ENCODE assay signal across 13 mouse cellular contexts in the genomic region with DNA sequence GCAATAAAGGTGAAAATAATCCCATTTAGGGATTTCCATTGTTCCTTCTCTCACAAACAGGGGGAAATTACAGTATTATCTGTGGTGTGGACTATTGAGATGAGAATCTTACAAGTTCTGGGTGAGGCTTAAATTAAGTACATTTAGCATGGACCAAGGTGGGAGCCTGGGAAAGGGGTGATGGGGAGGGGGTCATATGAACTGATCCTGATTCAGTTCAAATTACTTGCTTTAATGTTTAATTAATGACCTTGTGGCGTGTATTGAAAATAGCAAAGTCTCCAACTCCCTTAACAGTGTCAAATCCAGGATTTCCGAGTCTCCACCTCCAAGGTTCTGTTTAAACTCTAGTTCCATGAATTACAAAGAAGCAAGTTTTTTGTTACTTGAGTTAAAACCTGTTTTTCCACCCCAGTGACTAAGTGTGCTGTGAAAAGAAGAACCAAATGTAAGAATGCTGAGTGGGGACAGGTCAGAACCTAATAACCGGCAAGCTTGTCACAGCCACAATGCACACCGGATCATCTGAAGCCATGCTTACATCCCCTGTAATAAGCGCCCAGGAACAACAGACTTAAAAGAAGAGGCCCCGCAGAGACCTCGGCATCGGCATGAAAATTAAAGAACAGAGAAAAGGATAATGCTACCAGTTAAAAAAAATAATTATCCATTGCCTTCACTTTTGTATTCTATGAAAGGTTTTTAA.
DNase-seq lines count a peak whose midpoint lies in the region; ATAC-seq and TF ChIP-seq lines count a peak whose summit lies in the region.
"Had no signal": no experiment of that assay in that cellular context is flagged by ENCODE, and none has a peak within 500 bp of the region (broad histone marks: within the 10 kb centered on the region; RNA-seq: fewer than 3 reads in every experiment).

No protein-coding gene starts in this region.

- no peak overlapping the region for H3K27ac ChIP-seq in hindbrain, embryonic 11.5 days (ENCODE audit: low read depth, low read length)
- H3K27ac ChIP-seq in hindbrain, embryonic 10.5 days = no peak overlapping the region
- H3K27ac ChIP-seq in lung, postnatal 0 days (ENCODE audit: low read length) = no peak overlapping the region
- no peak overlapping the region for H3K27ac ChIP-seq in heart, embryonic 12.5 days (ENCODE audit: poor library complexity, severe bottlenecking)
- H3K27ac ChIP-seq: limb, embryonic 13.5 days; macrophage had no signal

- TF ChIP-seq EP300 in lung, postnatal 0 days (IDR thresholded peaks at IDR 0.05) = no peak

- TF ChIP-seq CTCF in lung, postnatal 0 days (IDR thresholded peaks at IDR 0.05) = no peak
- no peak for TF ChIP-seq CTCF in lung, adult 2 months (IDR thresholded peaks at IDR 0.05; ENCODE audit: insufficient read depth, low read length)

- no peak for TF ChIP-seq POLR2A in lung, adult 2 months (IDR thresholded peaks at IDR 0.05; ENCODE audit: borderline replicate concordance, extremely low read depth, low read depth, low read length)

- 0 out of 2 replicates have a peak, but pooled peaks cover 3% of the 10 kb centered on the region for H3K4me1 ChIP-seq in hindbrain, embryonic 11.5 days (replicated peaks; ENCODE audit: control insufficient read depth, insufficient read depth, low read length)
- peaks cover 13% of the 10 kb centered on the region for H3K4me1 ChIP-seq in hindbrain, embryonic 10.5 days (replicated peaks)
- no peaks in the 10 kb centered on the region for H3K4me1 ChIP-seq in lung, postnatal 0 days (ENCODE audit: insufficient read depth, low read depth, low read length)
- H3K4me1 ChIP-seq in lung, adult 2 months (ENCODE audit: control insufficient read depth, insufficient read depth, low read length) = no peaks in the 10 kb centered on the region
- no peaks in the 10 kb centered on the region for H3K4me1 ChIP-seq in heart, embryonic 12.5 days (replicated peaks)
- H3K4me1 ChIP-seq: limb, embryonic 13.5 days had no signal

- no peaks in the 10 kb centered on the region for H3K9me3 ChIP-seq in hindbrain, embryonic 11.5 days (ENCODE audit: control insufficient read depth, low read length)
- H3K9me3 ChIP-seq in hindbrain, embryonic 10.5 days = no peaks in the 10 kb centered on the region
- H3K9me3 ChIP-seq in lung, postnatal 0 days (ENCODE audit: low read length) = no peaks in the 10 kb centered on the region
- H3K9me3 ChIP-seq in heart, embryonic 12.5 days (replicated peaks) = no peaks in the 10 kb centered on the region
- H3K9me3 ChIP-seq: limb, embryonic 13.5 days had no signal

- H3K27me3 ChIP-seq in hindbrain, embryonic 11.5 days (ENCODE audit: control insufficient read depth, insufficient read depth, low read length) = no peaks in the 10 kb centered on the region
- peaks cover 6% of the 10 kb centered on the region; the same call in 1 of the 2 replicates for H3K27me3 ChIP-seq in hindbrain, embryonic 10.5 days (ENCODE audit: insufficient read depth, poor library complexity, severe bottlenecking)
- H3K27me3 ChIP-seq in lung, postnatal 0 days (replicated peaks; ENCODE audit: insufficient read depth, low read length) = no peaks in the 10 kb centered on the region
- no peaks in the 10 kb centered on the region for H3K27me3 ChIP-seq in heart, embryonic 12.5 days (replicated peaks)
- H3K27me3 ChIP-seq: limb, embryonic 13.5 days had no signal

- no peak overlapping the region for H3K9ac ChIP-seq in hindbrain, embryonic 11.5 days (ENCODE audit: low read depth, low read length)
- H3K9ac ChIP-seq in lung, postnatal 0 days (replicated peaks; ENCODE audit: low read depth) = no peak overlapping the region
- H3K9ac ChIP-seq in heart, embryonic 12.5 days = no peak overlapping the region
- H3K9ac ChIP-seq: limb, embryonic 13.5 days had no signal

- no peak overlapping the region for H3K4me2 ChIP-seq in hindbrain, embryonic 11.5 days (replicated peaks; ENCODE audit: low read depth, low read length)
- no peak overlapping the region for H3K4me2 ChIP-seq in lung, postnatal 0 days (replicated peaks; ENCODE audit: low read depth, low read length)
- no peak overlapping the region for H3K4me2 ChIP-seq in heart, embryonic 12.5 days
- H3K4me2 ChIP-seq: limb, embryonic 13.5 days had no signal

- H3K36me3 ChIP-seq in hindbrain, embryonic 11.5 days (ENCODE audit: control insufficient read depth, insufficient read depth, low read length) = no peaks in the 10 kb centered on the region
- no peaks in the 10 kb centered on the region for H3K36me3 ChIP-seq in hindbrain, embryonic 10.5 days
- no peaks in the 10 kb centered on the region for H3K36me3 ChIP-seq in lung, postnatal 0 days (ENCODE audit: insufficient read depth, low read length)
- H3K36me3 ChIP-seq in heart, embryonic 12.5 days = no peaks in the 10 kb centered on the region
- H3K36me3 ChIP-seq: limb, embryonic 13.5 days had no signal

- no peak overlapping the region for H3K4me3 ChIP-seq in hindbrain, embryonic 11.5 days (ENCODE audit: low read depth, low read length)
- H3K4me3 ChIP-seq in hindbrain, embryonic 10.5 days = no peak overlapping the region
- no peak overlapping the region for H3K4me3 ChIP-seq in lung, postnatal 0 days (ENCODE audit: low read depth, low read length)
- no peak overlapping the region for H3K4me3 ChIP-seq in lung, adult 2 months (replicated peaks; ENCODE audit: extremely low read depth, low read depth, low read length)
- H3K4me3 ChIP-seq in heart, embryonic 12.5 days = no peak overlapping the region
- H3K4me3 ChIP-seq: limb, embryonic 13.5 days had no signal

- DNase-seq in hindbrain, embryonic 11.5 days (ENCODE audit: low spot score) = peak; percentile 12
- DNase-seq in hindbrain, embryonic 10.5 days (ENCODE audit: low spot score) = no peak
- peak; percentile 19 for DNase-seq in lung, postnatal 0 days (ENCODE audit: low spot score)
- DNase-seq in lung, adult 2 months = no peak
- DNase-seq in embryo, embryonic 9.5 days (ENCODE audit: extremely low spot score) = peak; percentile 19
- peak; percentile 12 for DNase-seq in retina, postnatal 1 day
- DNase-seq: cerebellum, adult 11 months; kidney, postnatal 10 days; right cerebral cortex, adult 18-20 months; thymus, postnatal 4 days had no signal

- ATAC-seq in hindbrain, embryonic 11.5 days (ENCODE audit: low FRiP score) = no peak
- no peak for ATAC-seq in lung, postnatal 0 days
- no peak for ATAC-seq in heart, embryonic 12.5 days (ENCODE audit: insufficient number of reproducible peaks, low FRiP score)

- 18% methylated on average over 8 of the region's 8 CpGs for WGBS in hindbrain, embryonic 11.5 days
- 18% methylated on average over 8 of the region's 8 CpGs for WGBS in hindbrain, embryonic 10.5 days
- WGBS in lung, postnatal 0 days = 51% methylated on average over 8 of the region's 8 CpGs
- 61% methylated on average over 8 of the region's 8 CpGs for WGBS in lung, adult 2 months
- 58% methylated on average over 8 of the region's 8 CpGs for WGBS in heart, embryonic 12.5 days

Comparison
In these comparisons a context has a peak if more than half of its experiments do, and no peak if none do; other contexts are left out.
1. DNase-seq: peak in hindbrain, embryonic 11.5 days (single experiment), lung, postnatal 0 days (single experiment), embryo, embryonic 9.5 days (single experiment) and retina, postnatal 1 day (single experiment); none in hindbrain, embryonic 10.5 days (single experiment) and lung, adult 2 months (single experiment).